Mouse (Mus musculus) yolk sac, embryonic 10.5 days (tissue): ENCODE results near the gene Gm43517.

Source experiments
- DNase-seq: peaks from one replicate; pipeline ENCODE4 v3.0.0-alpha.2; 2017; ENCODE audit warnings: low spot score

The Gm43517 gene

GRCm38 (mm10) chr12:49386081-49386805 lies 1.3 kb downstream of the Gm43517 start:
- DNase-seq = no peak

GRCm38 (mm10) chr12:49387856-49388598 lies 3.1 kb downstream of the Gm43517 start:
- no peak for DNase-seq

- DNase-seq = no peak
Measured at GRCm38 (mm10) chr12:49389666-49390065, 4.7 kb downstream of the Gm43517 start.

- no peak for DNase-seq
Measured at GRCm38 (mm10) chr12:49390257-49390656, 5.3 kb downstream of the Gm43517 start.

- DNase-seq = no peak
Measured at GRCm38 (mm10) chr12:49390926-49391304, 5.9 kb downstream of the Gm43517 start.

GRCm38 (mm10) chr12:49391305-49392040 lies 6.5 kb downstream of the Gm43517 start:
- DNase-seq = peak; percentile 59

- no peak for DNase-seq
Measured at GRCm38 (mm10) chr12:49392041-49392390, 7.0 kb downstream of the Gm43517 start.

GRCm38 (mm10) chr12:49392876-49393275 lies 7.9 kb downstream of the Gm43517 start:
- no peak for DNase-seq

- DNase-seq = no peak
Measured at GRCm38 (mm10) chr12:49393639-49394038, 8.7 kb downstream of the Gm43517 start.

GRCm38 (mm10) chr12:49394181-49394580 lies 9.2 kb downstream of the Gm43517 start:
- DNase-seq = no peak

- no peak for DNase-seq
Measured at GRCm38 (mm10) chr12:49394836-49395235, 9.9 kb downstream of the Gm43517 start.

- no peak for DNase-seq
Measured at GRCm38 (mm10) chr12:49395969-49396368, 11.0 kb downstream of the Gm43517 start.

GRCm38 (mm10) chr12:49396776-49397175 lies 11.8 kb downstream of the Gm43517 start:
- DNase-seq = no peak

- DNase-seq = no peak
Measured at GRCm38 (mm10) chr12:49397443-49398162, 12.6 kb downstream of the Gm43517 start.

- DNase-seq = no peak
Measured at GRCm38 (mm10) chr12:49398163-49398540, 13.2 kb downstream of the Gm43517 start.

- no peak for DNase-seq
Measured at GRCm38 (mm10) chr12:49398636-49399035, 13.7 kb downstream of the Gm43517 start.

GRCm38 (mm10) chr12:49399611-49400010 lies 14.6 kb downstream of the Gm43517 start:
- no peak for DNase-seq

- no peak for DNase-seq
Measured at GRCm38 (mm10) chr12:49400036-49400852, 15.3 kb downstream of the Gm43517 start.

GRCm38 (mm10) chr12:49400853-49401118 lies 15.8 kb downstream of the Gm43517 start:
- DNase-seq = no peak

GRCm38 (mm10) chr12:49401119-49401795 lies 16.3 kb downstream of the Gm43517 start:
- no peak for DNase-seq

- no peak for DNase-seq
Measured at GRCm38 (mm10) chr12:49401796-49402130, 16.8 kb downstream of the Gm43517 start.
